Mouse (Mus musculus): Measurements from ENCODE around the gene Perp.

Perp gene

GRCm38 (mm10) chr10:18863332-18863731 is 18.5 kb downstream of the Perp start:
- DNase-seq = peak; percentile 26 to 27

- no peak for DNase-seq
These were observed 19.9 kb downstream of the Perp start for GRCm38 (mm10) chr10:18864753-18865152.

- no peak for DNase-seq
These were observed 26.2 kb downstream of the Perp start for GRCm38 (mm10) chr10:18870990-18871389.

GRCm38 (mm10) chr10:18876211-18876610 is 31.4 kb downstream of the Perp start:
- no peak for DNase-seq

GRCm38 (mm10) chr10:18878111-18878510 is 33.3 kb downstream of the Perp start:
- no peak for DNase-seq

- no peak for DNase-seq
These were observed 34.3 kb downstream of the Perp start for GRCm38 (mm10) chr10:18879160-18879559.

GRCm38 (mm10) chr10:18879690-18880089 is 34.9 kb downstream of the Perp start:
- no peak for DNase-seq

- DNase-seq = no peak
These were observed 37.4 kb downstream of the Perp start for GRCm38 (mm10) chr10:18882190-18882589.

GRCm38 (mm10) chr10:18886918-18887625 is 42.3 kb downstream of the Perp start:
- DNase-seq = peak; percentile 24 to 28

GRCm38 (mm10) chr10:18888751-18889150 is 43.9 kb downstream of the Perp start:
- DNase-seq = no peak

- no peak for DNase-seq
These were observed 44.4 kb downstream of the Perp start for GRCm38 (mm10) chr10:18889255-18889654.

- no peak for DNase-seq
These were observed 46.3 kb downstream of the Perp start for GRCm38 (mm10) chr10:18891110-18891509.

GRCm38 (mm10) chr10:18892102-18892501 is 47.3 kb downstream of the Perp start:
- no peak for DNase-seq

GRCm38 (mm10) chr10:18894259-18895166 is 49.7 kb downstream of the Perp start:
- DNase-seq = no peak

GRCm38 (mm10) chr10:18904108-18904507 is 59.3 kb downstream of the Perp start:
- peak; percentile 36 to 63 for DNase-seq

All from cerebellum, adult 18-20 months (tissue).